ENCODE assay signal across 13 mouse cellular contexts in genomic region chr14:98650520-98650919, GRCm38 (mm10).
"Had no signal": no experiment of that assay in that cellular context is flagged by ENCODE, and none has a peak within 500 bp of the region (broad histone marks: within the 10 kb centered on the region; RNA-seq: fewer than 3 reads in every experiment).

No protein-coding gene starts in this region.

- DNase-seq: kidney, adult 2 months; kidney, postnatal 14 days; lung, postnatal 14 days; thymus, adult 18-20 months; thymus, postnatal 25 days had no signal

- ATAC-seq: intestine, embryonic 16.5 days had no signal

- H3K27me3 ChIP-seq: kidney, embryonic 15.5 days; liver, embryonic 15.5 days; megakaryocyte, embryonic 14.5 days; neural tube, embryonic 12.5 days had no signal

- H3K4me1 ChIP-seq: kidney, embryonic 15.5 days; limb, embryonic 10.5 days; liver, embryonic 15.5 days; megakaryocyte, embryonic 14.5 days; neural tube, embryonic 12.5 days had no signal

- H3K4me2 ChIP-seq: kidney, embryonic 15.5 days; liver, embryonic 11.5 days; liver, embryonic 15.5 days; neural tube, embryonic 12.5 days had no signal

- H3K4me3 ChIP-seq: kidney, embryonic 15.5 days; limb, embryonic 10.5 days; liver, embryonic 15.5 days; megakaryocyte, embryonic 14.5 days; neural tube, embryonic 12.5 days had no signal

- H3K9ac ChIP-seq: kidney, embryonic 15.5 days; liver, embryonic 15.5 days; neural tube, embryonic 12.5 days had no signal

- H3K27ac ChIP-seq: kidney, embryonic 15.5 days; limb, embryonic 10.5 days; liver, embryonic 15.5 days; macrophage; neural tube, embryonic 12.5 days had no signal

- H3K36me3 ChIP-seq: kidney, embryonic 15.5 days; limb, embryonic 10.5 days; liver, embryonic 15.5 days; neural tube, embryonic 12.5 days had no signal

- H3K9me3 ChIP-seq: kidney, embryonic 15.5 days; limb, embryonic 10.5 days; liver, embryonic 15.5 days; neural tube, embryonic 12.5 days had no signal
